Mouse (Mus musculus): ENCODE data around the gene Cpsf7.
"Not testable (repeated sequence)": the region's sequence is repeated elsewhere in the genome, so short reads cannot be mapped to it uniquely, and the experiment has no call there.

Gene Cpsf7

DNA sequence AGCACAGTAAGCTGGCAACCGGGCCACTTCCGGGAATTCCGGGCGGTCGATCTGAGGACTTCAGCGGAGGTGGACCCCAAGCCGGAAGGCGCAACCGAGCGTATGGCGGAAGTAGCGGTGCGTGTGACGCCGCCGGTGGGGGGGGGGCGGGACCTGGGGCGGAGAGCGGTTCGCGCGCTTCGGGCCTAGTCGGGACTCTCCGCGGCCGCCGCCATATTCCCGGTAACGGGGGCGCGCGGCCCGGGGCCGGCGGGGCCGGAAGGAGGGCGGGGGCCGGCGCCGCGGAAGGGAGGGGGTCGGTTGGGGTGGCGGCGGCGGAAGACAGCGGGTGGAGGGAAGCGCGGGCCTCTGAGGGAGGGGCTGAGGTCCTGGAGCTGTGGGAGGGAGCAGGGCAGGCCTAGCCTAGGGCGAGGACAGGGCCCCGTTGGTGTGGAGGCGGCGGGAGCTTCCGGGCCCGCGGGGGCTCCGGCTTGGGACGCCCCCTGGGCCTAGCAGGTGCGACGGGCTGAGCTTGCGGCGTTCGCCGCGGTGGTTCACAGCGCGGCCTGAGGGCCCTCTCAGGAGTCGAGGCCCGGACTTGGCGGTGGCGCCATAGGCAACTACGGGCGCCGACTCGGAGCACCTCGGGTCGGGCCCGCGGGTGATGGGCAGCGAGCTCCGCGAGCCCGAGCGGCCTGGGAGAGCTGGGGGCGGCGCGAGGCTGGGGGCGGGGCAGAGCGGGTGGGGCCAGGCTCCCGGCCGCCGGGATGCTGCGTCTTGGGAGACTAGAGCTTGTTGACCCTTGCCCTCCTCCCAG, at the start of gene Cpsf7:
Gene Cpsf7 (plus strand): TSS at position 161 of the 796 bp plus-strand sequence.
- peak; percentile 83 for DNase-seq (ENCODE audit: low spot score)

DNA sequence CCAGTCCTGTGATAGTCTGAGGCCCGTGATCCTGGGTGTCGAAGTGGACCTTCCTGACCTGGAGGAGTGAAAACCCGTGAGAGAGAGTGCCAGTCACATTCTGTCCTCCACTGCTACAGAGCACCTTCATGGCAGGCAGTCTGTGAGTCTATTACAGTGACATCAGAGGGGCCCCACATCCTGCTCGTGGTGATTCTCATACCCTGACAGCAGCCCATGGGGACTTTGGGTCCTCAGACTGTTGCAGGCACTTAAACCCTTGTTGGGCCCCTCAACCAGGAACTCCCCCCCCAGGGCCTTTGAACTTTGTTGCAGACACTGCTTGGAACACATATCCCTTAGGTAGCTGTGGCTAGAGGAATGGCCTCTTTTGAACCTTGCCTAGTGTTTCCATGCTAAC, 45.5 kb upstream of the Cpsf7 start:
- DNase-seq (ENCODE audit: low spot score): no peak

GRCm38 (mm10) chr19:10482703-10483102, 42.4 kb upstream of the Cpsf7 start, which contains the start of gene Ppp1r32:
TSS of gene Ppp1r32 (minus strand) at chr19:10482928.
- DNase-seq (ENCODE audit: low spot score): no peak

DNA sequence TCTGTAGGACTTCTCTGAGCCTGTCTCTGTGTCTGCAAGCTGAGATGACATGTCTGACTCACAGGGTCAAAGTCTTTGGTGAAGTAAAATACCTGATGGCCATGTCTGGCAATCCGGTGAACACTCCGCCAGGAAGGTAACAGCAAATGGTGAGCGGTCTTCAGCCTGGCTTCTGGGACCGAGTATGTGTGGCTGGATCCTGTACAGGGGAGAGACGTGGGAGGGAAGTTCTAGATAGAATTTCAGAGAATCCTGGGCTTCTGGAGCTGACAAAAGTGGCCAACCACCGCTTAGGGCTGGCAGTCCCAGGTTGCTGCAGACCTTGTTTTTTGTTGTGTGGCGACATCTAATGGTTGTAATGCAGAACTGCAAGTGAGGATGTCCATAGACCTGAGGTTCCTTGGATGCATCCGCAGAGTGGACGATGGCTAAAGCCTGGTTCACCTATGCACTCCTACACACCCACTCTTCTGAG, 38.8 kb upstream of the Cpsf7 start:
- peak; percentile 29 for DNase-seq (ENCODE audit: low spot score)

GRCm38 (mm10) chr19:10495670-10496069, 29.4 kb upstream of the Cpsf7 start:
- DNase-seq (ENCODE audit: low spot score): no peak

- no peak for DNase-seq (ENCODE audit: low spot score)
Measured at GRCm38 (mm10) chr19:10496976-10497375, 28.1 kb upstream of the Cpsf7 start.

DNA sequence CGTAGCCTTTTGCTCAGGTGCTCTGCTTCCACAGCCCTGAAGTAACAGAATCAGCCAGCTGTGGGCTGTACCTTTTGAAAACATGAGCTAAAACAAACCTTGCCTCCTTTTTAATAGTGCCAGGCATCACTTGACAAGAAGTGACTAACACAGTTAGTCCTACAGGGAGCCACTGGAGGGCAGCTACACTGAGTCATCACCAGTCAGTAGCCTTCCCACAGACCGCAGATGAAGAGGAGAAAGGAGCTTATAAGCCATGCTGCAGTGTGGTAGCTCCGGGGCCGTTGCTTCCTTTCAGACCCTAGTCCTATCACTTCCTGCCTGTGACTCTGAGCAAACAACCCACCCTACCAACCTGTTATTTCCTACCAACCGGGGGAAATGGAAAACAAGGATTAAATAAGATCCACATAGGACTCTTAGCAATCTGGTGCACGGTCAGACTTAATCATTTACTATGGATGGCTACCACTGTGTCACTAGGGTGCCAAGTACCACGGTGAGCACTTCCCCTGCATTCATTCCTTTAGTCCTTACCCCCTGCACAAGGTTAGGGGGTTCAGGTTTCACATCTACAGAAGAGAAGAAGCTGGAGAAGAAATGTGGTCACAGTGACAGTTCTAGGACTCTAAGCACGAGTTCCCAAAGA, 27.4 kb upstream of the Cpsf7 start:
- no peak for DNase-seq (ENCODE audit: low spot score)

DNA sequence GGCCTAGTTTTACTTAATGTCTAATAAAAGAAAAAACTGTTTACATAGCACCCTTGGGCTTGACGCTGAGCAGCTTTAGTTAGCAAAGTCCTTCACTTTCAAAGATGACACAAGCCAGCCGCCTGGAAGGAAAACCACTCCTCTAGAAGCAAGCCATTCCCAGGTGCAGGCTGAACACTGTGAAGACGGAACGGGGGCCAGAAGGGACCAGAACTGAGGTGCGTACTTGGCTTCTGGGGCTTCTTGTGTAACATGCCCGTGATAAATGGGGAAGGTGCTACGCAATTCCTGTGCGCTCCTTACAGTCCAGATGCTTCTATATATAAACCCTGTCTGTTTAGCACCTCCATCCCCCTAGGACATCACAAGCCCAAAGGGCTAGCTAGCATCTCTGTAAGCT, 24.5 kb upstream of the Cpsf7 start:
- no peak for DNase-seq (ENCODE audit: low spot score)

DNA sequence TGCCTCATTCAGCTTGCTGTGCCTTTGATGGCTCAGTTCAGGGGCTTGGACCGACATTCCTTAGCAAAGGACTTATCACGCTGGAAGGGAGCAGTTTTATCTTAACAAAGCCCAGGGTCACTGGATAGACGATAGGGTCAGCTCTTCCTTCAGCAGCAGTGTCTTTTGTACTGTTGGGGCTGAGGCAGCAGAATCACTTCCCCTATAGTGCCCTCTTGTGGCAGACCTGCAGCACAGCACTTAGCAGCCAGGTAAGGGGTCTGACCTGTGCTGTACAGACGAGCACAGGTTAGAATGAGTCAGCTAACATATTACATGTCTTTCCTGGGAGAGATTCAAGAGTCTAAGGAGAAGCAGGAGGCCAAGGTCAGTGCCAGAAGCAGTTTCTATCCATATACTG, 22.5 kb upstream of the Cpsf7 start:
- DNase-seq (ENCODE audit: low spot score): peak; percentile 23

DNA sequence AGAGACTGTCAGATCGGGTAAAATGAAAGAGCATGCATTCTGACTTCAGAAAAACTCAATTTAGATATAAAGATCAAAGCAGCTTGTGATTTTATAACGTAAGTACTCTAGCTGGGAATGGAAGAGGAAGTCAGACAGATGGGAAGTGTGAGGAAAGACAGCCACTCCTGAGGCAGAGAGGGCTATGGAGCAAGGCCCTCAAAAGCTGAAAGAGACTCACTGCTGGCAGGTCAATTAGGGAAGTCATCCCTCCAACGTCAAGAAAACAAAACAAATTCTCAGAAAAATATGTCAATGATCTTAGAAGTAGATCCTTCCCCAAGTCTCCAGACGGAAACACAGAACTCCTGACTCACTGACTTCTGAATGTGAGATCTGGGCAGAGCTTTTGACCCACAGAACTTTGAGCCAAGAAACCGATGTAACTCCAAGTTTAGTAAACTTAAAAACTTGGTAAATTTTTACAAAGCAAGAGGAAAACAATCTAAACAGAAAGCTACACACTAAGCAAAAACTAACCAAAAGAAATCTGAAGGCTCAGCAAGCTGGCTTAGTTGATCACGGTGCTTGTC, 14.2 kb upstream of the Cpsf7 start:
- no peak for DNase-seq (ENCODE audit: low spot score)

DNA sequence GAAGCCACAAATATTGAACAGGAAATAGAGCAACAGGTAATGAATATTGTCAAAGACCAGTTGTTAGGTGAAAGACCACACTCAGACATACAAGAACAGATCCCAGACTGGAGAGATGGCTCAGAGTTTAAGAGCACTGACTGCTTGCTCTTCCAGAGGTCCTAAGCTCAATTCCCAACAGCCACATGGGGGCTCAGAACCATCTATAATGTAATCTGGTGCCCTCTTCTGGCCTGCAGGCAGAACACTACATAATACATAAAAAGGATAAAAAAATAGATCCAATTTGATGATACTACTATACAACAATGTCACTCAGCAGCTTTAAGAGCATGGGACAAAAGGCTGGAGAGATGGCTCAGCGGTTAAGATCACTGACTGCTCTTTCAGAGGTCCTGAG, 4.7 kb upstream of the Cpsf7 start:
- DNase-seq (ENCODE audit: low spot score): no peak

DNA sequence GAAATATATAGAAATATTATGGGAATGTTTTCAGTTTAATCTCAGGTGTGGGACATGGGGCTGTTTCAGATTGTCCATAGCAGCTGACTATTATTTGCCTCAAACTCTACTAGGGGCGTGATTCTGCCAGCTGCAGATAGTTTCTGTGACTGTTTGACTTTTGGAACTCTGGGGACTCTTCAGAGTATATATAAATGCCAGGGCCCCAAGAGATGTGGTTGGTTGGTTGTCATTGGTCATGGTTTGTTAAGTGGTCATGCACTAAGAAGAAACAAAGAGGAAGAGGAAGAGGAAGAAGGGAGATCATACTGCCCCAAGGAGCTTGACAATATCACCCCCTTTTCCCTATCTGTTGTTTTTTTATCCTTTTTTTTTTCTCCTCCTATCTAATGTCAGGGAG, 3.1 kb upstream of the Cpsf7 start:
- DNase-seq (ENCODE audit: low spot score): no peak

DNA sequence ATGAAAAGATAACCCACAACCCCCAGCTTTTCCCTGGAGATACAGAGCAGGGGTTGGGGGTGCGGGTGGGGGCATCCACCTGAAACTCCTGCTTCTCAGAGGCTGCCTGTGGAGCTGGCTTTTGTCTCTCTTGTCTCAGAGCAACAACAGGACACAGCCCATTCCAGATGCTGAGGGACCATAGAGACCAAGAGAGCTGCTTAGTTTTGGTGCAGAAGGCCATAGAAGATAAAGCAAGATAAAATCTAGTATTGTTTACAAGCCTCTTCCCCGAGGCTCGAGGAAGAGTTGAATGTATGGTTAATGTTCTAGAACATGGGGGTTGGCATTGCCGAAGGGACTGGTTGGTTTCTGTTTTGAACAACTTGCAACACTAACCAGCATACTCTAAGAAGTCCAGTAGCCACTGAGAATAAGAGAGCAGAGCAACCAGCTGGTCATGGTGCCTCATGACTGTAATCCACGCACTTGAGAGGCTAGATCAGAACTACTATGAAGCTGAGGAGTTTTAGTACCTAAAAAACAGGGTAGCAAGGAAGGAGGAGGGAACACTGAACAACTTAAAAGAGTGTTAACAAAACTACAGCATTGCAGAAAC, 1.5 kb upstream of the Cpsf7 start:
- DNase-seq (ENCODE audit: low spot score): no peak

- no peak for DNase-seq (ENCODE audit: low spot score)
Measured at GRCm38 (mm10) chr19:10524784-10525105, 321 bp upstream of the Cpsf7 start.

DNA sequence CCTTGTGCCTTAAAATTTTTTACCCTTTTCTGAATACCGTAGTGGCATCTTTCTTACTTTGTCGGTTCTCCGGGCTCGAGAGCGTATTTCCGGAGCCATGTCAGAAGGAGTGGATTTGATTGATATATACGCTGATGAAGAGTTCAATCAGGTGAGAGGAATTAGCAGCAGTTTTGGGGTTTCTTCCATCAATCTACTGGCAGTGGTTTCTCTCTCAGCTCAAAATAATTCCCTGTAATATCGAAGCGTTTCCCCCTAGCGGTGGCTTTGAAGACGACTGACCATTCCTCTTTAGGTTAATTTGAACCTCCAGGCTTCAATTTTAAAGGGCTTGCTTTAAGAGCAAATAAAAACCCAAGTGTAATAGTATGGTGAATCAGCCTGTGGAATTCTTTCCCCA, 844 bp downstream of the Cpsf7 start, which contains the start of gene Sdhaf2:
Gene Sdhaf2 (minus strand): TSS at position 233 of the 400 bp plus-strand sequence.
- no peak for DNase-seq (ENCODE audit: low spot score)

DNA sequence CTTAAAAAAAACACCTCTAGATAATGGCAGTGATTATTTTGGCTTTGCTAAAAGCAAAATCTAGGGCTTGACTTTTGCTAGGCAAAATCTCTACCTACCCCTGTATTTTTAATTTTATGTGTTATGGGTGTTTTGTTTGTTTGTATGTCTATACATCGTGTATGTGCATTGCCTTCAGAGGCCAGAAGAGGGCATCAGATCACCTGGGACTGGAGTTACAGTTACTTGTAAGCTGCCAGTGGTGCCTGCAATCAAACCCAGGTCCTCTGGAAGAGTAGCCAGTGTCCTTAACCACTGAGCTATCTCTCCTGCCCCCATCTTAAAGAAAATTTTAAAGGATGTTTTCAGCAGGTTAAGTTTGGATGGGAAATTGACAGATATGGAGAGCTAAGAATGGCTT, 5.0 kb downstream of the Cpsf7 start:
- DNase-seq (ENCODE audit: low spot score): no peak

- DNase-seq (ENCODE audit: low spot score): no peak
Measured at GRCm38 (mm10) chr19:10539454-10539853, 14.4 kb downstream of the Cpsf7 start.

GRCm38 (mm10) chr19:10555624-10556510, 30.8 kb downstream of the Cpsf7 start, which contains the start of gene Tmem216:
TSS of gene Tmem216 (minus strand) at chr19:10556238.
- DNase-seq (ENCODE audit: low spot score): peak; percentile 78

- DNase-seq (ENCODE audit: low spot score): no peak
Measured at GRCm38 (mm10) chr19:10557001-10557400, 31.9 kb downstream of the Cpsf7 start.

DNA sequence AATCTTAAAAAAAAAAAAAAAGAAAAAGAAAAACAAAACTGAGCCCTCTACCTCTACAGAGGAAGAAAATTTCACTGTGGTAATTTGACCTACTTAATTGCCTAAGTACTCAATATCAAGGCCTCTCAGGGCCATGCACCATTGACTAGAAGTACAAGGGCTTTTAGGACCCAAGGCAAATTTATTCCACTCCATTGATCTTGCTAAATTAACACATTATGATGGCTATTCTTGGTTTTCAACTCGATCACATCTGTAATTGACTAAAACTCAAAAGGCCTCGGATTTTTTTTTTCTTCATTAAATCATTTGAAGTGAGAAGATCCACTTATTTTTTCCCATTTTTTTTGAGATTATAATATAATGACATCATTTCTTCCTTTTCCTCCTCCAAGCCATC, 32.4 kb downstream of the Cpsf7 start:
- no peak for DNase-seq (ENCODE audit: low spot score)

GRCm38 (mm10) chr19:10557837-10558375, 32.8 kb downstream of the Cpsf7 start:
- not testable (repeated sequence) for DNase-seq (ENCODE audit: low spot score)
